Mouse (Mus musculus) effector memory CD4-positive, alpha-beta T cell, adult 7 months (primary cell): Measurements from ENCODE around the gene Tex37. TPM values are rescaled to one million over a fixed set of nuclear protein-coding genes. Genes with fewer than 3 reads are reported as not detected.

Source experiments
- polyA plus RNA-seq: library from polyadenylated mRNA; unstranded; fragments of 100-300 nt; shearing (Covaris generic); gene quantifications from one replicate; pipeline ENCODE4 v1.2.1, GENCODE M21; 2017

The Tex37 gene
- not detected for polyA plus RNA-seq

GRCm38 (mm10) chr6:70918827-70919226 lies at the start of gene Tex37:
TSS of gene Tex37 (minus strand) at chr6:70918927.

DNA sequence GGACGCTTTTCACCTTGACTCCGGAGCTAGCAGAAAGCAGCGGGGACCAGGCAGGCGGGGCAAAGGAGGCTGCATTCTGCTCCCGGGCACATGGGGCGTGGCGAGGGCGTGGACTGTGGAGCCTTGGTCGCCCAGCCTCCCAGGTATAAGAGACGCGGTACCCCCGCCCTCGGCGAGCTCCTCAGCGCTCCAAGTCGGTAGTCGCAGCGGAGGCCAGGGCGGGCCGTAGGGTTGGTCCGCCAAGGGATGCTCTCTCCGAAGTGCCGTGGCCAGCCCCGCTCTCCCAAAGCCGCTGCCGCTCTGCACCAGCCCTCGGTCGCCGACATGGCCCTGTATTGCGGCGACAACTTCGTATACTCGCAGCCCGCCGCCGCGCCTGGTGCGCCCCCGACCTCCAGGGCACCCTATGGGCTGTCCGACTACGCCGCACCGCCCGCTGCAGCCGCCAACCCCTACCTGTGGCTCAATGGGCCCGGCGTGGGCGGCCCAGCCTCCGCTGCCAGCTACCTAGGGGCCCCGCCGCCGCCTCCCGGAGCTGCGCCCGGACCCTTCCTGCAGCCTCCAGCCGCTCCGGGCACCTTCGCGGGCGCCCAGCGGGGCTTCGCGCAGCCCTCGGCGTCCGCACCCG lies 37.7 kb upstream of the Tex37 start, which contains the start of gene Foxi3:
Gene Foxi3 (plus strand): TSS at position 247 of the 628 bp plus-strand sequence.

Other genes starting within 250 kb of the Tex37 start
- gene Rpia, start 126.7 kb downstream of the Tex37 start, polyA plus RNA-seq = 1.6 TPM
- gene Eif2ak3, start 74.4 kb downstream of the Tex37 start, polyA plus RNA-seq = 17.9 TPM
- not detected for gene Foxi3, start 37.6 kb upstream of the Tex37 start, polyA plus RNA-seq
- not detected for gene Thnsl2, start 225.5 kb upstream of the Tex37 start, polyA plus RNA-seq